Mouse (Mus musculus) CD4-positive, CD25-positive, alpha-beta regulatory T cell, adult 4 months (primary cell): ENCODE results near the gene Ahnak. TPM values are rescaled to one million over a fixed set of nuclear protein-coding genes. Genes with fewer than 3 reads are reported as not detected.
"Not testable (repeated sequence)": the region's sequence is repeated elsewhere in the genome, so short reads cannot be mapped to it uniquely, and the experiment has no call there.

Experiments
- ATAC-seq: one replicate; pipeline ENCODE4 v1.8.0; 2017
- polyA plus RNA-seq, 2 experiments: library from polyadenylated mRNA; unstranded; fragments of 100-300 nt; shearing (Covaris generic); gene quantifications; one replicate each; pipeline ENCODE4 v1.2.1; 2017

The Ahnak gene
- polyA plus RNA-seq, 2 experiments from 2014 or later = 45.2 to 48.9 TPM

DNA sequence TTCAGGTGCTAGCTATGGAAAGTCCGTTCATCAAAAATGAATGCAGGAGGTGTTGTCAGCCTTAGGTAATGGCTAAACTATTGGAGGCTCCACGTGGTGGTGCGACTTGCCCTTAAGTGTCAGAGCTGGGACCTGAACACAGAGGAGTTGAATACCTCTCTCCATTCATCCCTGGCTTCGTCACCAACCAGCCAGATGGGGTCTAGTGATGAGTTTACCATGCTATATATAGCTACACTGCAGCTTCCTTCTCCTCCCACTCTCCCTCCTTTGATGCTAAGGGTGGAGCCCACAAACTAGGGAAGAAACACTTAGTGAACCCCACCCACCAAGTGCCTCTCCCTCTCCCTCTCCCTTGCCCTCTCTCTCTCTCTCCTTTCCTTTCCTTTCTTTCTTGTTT is 55.2 kb downstream of the Ahnak start:
- peak; percentile 32 for ATAC-seq

DNA sequence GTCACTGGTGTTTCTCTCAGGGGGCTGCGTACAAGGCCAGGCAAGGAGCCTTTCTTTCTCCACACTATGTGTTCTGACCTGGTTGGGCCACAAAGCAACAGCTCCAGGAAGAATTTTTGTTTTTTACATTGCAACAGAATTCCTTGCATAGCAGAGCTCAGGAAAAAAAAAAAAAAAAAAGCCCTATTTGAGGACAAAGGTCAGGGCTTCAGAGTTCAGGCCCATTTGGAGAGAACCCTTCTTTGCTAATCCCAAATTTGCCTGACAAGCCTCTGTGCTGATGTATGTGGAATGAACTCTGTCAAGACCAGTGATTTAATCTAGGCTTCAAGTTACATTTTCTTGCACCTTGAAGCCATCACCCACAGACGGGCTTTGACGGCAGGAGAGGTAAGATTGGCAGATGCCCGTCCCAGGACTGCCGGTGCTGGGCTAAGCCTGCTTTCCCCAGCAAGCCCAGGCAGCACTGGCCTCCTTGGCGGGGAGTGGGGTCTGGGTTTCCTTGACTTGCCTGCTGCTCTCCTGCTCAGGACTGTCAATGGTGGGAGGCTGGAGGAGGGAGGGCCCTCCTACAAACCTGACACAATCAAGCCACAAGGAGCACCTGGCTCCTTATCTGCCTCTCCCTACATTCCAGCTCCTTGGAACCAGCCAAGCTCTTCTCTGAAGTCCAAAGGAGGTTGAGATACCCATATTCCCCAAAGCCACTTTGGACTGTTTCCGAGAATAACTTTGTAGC is 58.3 kb downstream of the Ahnak start:
- ATAC-seq = no peak

DNA sequence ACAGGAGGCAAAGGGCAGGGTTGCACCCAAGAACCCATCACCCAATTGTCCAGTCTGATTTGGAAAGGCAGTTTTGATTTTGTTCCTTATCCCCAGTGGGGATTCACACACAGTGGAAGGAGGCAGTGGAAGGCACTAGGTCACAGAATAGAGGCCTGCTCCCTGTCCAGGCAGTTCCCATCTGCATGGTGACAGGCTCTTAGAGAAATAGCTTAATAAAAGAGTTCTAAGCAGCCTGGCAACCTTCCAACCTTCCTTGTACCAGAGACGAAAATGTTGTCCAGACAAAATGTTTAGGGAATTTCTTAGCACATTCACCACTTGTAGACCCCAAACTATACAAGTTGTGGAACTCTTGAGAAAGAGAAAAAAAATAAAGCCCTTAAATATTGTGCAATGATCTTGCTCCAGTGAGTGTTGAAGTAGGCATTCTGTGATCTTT is 58.9 kb downstream of the Ahnak start:
- ATAC-seq = no peak

DNA sequence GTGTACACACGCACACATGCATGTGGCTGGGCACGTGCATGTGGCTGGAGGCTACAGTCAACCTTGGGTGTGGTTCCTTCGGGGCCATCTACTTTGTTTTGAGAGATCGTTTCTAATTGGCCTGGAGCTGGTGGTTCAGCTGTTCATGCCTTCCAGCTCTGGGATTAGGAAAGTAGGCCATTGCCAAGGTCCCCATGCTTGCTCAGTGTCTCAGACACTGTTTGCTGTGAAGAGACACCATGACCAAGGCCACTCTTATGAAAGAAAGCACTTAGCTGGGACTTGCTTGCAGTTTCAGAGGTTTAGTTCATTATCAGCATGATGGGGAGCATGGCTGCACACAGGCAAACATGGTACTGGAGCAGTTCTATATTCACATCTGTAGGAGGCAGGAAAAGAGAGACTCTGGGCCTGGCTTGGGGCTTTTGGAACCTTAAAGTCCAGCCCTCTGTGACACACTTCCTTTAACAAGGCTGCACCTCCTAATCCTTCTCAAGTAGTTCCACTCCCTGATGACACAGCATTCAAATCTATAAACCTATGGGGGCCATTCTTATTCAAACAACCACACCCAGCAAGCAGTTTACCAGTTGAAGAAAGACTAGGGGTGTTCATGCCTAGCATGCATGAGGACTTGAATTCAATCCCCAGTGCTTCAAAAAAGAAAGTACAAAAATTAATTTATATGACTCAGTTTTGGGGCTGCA is 60.0 kb downstream of the Ahnak start:
- no peak for ATAC-seq

DNA sequence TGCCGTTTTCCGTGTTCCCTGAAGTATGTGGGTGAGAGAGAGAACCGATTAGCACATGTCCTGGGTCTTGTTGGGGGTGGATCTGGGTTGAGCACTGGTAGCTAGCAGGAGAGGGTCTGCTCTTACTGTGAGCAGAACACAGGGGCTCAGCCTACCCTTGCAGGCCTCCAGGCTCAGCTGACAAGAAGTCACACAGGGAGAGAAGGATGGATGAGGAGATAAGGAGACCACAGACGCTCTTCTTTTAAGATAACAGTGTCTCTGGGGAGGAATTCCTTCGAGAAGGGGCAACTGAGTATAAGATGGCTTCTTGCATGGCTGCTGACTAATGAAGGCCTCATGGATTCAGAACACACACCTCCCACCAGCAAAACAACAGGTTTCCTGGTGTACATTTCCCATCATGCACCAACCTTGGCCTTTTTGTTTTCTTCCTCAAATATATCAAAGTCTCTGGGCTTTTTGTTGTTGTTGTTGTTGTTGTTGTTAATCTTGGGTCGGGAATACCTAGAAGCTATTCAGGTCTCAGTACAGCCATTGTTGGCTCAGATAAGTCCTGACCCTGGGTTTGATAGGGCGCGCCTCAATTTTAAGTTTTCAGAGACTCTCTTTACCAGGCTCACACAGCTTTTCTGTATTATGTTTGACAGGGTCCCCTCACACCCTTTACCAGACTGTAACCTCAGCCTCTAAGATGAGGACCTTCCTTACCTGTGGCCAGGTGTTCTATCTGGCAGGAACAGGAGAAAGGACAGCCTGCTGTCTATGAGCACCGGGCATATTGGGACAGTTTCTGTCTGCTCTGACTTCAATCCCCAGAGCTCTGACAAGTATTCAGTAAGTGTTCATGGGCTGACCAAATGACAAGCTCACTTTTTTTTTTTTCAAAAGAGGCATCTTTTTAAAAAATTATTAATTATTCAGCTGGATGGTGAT is 61.5 kb downstream of the Ahnak start:
- no peak for ATAC-seq

DNA sequence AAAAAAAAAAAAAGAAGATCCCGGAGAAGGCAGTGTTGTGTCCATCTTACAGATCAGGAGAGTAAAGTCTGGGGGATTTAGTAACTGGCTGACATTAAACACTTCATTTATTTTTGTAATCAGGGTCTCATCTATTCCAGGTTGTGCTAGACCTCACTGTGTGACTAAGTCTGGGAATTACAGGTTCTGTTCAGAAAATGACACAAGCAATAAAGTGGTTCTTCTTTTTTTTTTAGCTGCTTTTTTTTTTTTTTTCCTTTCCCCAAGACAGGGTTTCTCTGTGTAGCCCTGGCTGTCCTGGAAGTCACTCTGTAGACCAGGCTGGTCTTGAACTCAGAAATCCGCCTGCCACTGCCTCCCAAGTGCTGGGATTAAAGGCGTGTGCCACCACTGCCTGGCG is 62.9 kb downstream of the Ahnak start:
- ATAC-seq = not testable (repeated sequence)

DNA sequence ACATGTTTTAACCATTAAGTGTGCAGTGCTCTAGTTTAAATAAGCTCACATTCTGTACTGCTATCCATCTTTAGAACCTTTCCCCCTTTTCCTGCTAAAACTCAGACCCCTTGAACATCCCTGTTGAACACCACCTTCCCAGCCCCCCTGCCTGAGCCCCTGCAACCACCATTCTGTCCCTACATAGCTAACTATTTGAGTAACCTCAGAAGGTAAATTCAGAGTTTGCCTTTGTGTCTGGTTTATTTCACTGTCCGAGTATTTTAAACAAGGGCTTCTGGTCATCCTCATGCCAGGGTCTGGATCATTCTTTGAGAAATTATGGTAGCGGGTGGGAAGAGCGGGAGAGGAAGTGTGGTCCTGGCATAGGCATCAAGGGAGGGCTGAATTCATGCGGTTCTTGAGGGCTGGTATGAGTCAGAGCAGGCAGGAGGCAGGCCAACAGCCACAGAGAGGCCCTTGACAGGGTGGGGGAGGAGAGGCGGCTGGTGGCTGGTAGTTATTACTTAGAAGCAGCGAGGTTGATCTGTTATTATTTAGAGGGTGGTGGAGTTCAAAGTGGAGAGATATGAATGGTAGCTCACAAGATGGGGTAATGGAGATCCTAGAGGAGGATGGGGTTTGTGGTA is 63.8 kb downstream of the Ahnak start:
- ATAC-seq = peak; percentile 66

DNA sequence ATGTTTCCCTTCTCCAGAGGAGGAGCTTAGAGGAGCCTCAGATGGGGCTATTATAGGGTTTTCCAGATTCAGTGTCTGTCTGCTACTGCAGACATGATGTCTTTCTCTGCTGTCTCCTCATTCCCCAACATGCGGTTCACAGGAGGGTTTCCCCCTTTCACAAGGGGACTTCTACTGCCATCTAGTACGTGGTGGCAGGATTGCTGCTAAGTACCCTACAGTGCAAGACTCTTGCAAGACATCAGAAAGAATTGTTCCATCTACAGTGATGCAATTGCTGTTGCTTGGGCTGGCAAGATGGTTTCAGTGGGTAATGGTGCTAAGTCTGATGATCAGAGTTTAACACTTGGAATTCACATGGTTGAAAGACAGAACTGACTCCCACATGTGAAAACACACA is 66.1 kb downstream of the Ahnak start:
- ATAC-seq = peak; percentile 80

DNA sequence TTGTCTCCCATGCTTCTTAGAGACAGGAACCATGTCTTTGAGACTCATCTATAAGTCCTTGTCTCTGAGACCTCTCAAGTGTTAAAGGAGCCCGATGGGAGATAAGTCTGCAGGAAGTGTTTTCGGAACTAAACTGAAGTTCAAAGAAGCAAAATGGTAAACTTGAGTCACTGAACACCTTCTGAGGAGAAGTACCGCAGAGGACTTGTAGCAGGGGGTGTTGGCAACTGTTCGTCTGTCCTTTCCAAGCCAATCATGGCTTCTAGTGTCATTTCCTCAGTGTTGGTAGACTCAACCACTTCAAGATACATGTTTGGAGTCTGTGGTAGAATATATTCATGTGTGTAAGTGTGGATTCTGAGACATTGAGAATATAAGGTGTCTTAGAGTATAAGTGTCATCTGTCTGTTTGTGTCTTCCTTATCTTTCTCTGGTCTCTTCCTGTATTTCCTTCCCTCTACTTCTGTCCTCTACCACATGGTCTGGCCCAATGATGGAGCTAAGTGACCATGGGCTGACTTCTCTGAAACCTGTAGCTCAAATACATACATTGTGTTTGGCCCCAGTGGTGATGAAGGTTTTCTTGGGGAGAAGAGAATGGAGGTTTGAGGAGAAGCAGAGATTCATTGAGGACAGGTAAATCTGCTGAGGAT is 66.7 kb downstream of the Ahnak start:
- peak; percentile 68 for ATAC-seq

DNA sequence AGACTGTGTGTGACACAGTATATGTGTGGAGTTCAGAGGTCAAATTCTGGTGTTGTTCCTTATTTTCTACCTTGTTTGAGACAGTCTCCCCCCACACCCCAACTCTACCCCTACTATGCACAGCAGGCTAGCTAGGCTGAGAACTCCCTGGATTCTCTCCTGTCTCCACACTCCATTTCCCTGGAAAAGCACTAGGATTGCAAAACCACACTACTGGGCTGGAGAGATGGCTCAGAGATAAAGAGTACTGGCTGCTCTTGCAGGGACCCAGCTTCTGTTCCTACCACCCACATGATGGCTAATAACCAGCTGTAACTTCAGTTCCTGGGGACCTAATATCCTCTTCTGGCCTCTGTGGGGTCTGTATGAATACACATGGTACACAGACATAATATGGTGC is 68.6 kb downstream of the Ahnak start:
- ATAC-seq = no peak

DNA sequence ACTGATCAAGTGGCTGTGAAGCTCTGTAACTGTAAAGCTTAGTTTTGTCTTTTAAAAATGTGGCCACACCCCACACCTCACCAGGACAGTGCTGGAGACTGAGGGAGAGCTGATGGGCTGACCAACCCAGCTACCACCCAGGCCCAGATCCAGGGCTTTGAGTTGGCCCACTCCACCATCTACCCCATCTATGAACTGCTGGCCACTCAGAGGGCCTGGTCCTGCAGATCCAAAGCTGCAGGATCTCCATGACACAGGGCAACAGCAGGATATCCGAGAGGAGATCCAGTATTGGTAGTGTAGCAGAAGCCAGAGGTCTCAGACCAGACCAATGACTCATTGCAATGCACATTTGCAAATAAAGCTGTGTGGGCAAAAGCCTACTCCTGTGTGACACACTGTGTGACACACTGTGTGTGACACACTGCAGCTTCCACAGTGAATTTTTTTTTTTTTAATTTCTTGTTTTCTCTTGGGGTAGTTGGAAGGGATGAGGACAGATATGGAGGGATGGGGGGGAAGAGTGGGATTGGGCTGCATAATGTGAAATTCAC is 69.3 kb downstream of the Ahnak start:
- no peak for ATAC-seq

DNA sequence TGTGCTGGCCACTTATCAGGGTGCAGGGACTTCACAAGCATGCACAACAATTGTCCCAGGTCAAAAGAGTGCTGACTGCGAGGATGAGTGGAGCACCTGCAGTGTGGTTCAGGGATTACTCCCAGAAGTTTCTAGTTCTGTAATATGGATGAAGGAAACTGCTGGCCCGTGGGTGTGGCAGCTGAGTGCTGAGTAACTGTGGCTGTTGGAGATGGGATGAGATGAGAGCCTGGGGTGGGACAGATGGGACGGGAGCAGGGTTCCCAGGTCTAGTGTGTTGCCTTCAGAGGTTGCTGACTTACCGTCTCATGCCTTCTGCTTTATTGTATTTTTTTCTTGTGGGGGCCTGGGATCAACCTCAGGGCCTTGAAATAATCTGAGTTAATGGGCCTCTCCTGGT is 69.9 kb downstream of the Ahnak start:
- no peak for ATAC-seq

DNA sequence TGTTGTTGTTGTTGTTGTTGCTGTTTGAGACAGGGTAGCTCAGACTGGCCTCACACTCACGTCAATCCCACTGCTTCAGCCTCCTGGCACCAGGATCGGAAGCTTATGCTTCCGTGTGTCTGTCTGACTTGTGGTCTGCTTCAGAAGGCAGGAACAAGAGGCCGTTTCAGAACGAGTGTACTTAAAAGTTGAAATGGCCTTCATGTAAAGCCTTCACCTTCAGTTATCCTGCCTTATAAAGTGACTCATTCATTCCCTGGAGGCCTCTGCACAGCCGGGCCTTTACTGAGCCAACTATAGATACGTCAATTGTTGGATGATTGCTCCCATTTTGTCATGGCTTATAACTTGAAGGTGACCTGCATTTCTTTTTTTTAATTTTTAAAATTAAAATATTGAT is 70.3 kb downstream of the Ahnak start:
- no peak for ATAC-seq

DNA sequence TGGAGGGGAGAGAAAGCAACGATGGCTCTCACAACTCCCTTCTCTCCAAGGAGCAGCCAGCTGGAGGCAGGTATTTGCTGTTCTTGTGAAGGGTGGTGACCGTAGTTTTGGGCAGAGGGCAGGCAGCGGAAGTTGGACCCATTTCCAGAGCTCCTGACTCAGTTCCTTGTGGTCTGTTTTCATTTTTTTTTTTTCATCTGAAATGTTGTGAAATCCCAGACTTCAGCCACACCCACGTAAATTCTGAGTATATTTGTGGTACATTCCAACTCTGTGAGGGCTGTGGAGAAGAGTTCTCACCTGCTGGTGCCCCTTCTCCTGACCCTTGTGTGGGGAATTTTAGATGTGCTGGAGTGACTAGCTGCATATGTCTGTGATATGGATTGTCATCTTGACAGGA is 71.0 kb downstream of the Ahnak start:
- no peak for ATAC-seq

DNA sequence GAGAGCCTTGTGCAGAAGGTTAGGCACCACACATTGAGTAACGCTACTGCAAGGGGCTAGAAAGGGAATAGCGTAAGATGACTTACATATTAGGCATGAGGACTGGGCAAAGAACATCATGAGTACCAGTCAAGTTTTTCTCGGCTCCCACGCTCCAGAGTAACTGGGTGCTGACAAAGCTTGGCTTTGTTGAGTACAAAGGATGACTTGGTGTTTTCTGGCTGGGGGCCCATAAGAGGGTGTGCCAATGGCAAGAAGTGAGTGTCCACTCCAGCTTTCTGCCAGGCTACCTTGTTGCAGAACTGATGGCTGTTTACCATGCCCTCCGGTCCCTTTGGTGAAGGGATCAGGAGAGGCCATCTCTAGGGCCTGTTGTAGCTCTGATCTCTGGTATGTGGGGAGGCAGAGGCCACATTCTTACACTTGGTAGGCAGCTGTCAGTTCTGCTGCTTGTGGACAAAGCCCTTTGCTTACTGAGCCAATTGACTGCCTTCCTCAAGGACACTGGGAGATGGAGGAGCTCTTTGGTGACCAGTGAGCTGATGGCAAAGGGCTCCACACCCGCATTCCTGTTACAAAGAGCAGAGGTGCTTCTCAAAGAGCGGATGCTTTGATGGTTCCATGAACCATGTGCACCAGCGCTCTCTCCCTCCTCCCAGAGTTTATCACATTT is 72.3 kb downstream of the Ahnak start:
- no peak for ATAC-seq

DNA sequence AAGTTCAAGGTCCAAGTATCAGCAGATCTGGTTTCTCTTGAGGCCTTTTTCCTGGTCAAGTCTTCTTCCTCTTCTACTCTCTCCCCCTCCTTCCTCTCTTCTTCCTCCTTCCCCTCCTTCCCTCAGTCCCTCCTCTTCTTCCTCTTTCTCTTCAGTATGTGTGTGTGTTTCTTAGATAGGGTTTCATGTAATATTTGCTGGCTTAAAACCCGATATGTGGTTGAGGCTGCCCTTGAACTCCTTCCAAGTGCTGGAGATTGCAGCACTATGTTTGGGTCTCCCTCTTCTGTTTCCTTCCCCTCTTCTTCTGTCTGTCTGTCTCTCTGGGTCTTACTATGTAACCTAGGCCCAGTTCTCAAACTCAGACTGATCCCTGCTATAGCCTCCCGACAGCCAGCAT is 73.7 kb downstream of the Ahnak start:
- ATAC-seq = no peak

DNA sequence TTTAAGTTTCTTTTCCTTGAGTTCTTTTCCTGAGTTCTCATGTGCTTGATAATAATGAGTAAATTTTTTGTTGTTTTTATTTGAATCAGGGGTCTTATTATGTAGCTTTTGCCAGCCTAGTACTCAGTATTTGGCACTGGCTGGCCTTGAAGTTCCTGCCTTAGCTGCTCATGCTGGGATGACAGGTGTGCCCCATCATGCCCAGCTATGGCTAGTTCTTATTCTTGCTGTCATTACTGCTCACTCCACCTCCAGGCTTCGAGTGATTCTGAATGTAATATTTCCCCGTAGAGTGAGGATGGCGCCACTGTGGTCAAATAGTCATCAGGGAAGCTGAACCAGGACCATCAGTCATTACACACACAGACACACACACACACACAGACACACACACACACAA is 74.7 kb downstream of the Ahnak start:
- no peak for ATAC-seq

DNA sequence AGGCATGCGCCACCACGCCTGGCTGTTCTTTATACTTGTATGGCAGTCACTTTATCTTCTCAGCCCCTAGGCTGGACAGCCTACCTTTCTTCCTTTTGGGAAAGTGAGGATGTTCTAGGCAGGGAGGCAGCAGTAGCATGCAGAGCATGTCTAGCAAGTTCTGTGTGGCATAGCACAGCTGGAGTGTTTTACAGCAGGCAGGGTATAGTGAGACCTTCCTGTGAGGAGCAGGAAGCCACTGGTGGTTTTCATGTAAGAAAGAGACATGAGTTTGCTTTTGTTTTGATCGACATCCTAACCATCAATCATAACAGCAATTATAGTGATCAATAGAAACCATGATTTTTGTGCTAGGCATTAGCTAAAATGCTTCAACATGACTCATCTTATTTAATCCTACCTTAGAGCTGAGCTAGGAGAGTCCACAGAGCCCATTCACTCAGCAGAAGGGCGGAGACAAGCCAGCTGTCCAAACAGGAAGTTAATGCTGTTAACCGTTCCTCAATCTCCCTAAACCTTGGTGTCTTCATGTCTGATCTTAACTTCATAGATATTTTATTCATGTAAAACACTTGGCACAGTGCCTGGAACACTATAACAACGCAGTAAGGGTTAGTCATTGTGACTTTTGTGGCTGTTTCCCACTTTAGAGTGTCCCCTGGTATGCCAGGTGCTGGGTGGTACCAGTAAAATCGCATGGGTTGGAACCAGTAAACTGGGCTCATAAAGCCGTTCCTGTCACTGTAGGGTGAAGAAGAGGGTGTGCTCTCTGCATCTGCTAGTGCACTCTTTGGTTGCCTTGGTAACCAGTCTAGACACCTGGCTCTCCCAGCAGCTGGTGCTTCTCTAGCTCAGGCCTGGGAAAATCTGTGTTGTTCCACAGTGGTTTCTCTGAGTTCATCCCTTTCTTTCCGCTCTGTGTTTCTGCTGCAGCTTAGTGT is 76.8 kb downstream of the Ahnak start:
- peak; percentile 69 for ATAC-seq

DNA sequence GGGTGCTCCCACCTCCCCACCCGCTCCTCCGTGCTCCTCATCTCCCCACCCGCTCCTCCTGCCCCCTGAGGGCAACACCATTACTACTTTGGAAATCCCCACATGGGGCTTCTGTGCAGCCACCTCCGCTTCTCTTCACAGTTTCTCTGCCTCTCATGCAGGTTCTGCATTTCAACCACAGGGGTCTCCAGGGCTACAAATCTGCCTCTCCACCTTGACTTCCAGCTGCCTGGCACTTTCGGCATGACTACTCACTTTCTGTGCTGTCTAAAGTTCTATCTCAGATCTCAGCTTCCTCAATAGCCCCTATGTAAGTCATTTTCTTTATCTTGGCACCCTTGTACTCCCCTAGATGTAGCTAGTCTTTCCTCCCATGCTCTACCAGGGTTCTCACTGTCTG is 78.2 kb downstream of the Ahnak start:
- peak; percentile 45 for ATAC-seq

DNA sequence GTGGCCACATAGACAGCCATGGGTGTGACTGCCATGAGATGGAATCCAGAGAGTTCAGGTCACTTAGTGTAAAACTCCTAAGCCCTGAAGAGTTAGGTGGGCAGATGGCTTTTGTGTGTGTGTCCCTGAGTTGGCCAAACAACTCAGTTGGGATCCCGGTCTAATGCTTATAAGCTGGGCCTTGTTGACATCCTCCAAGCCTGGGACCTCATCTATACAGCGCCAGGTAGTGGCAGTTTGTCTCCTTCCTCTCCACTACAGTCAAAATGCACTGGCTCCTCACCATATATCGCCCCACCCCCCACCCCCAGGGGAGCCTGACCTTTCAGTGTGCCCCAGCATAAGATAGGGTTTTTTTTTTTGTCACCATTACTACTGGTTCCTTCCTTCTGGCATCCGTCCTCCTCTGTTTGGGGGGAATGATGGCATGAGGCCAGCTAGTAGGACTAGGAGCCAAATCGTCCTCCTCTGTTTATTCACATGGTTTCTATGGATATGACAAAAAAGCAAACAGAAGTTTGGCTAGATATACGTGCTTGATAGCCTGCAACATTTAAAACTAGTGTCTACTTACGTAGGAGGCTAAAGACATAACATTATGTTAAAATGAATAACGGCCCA is 80.7 kb downstream of the Ahnak start:
- peak; percentile 6 for ATAC-seq
